Mouse (Mus musculus) bone marrow, adult 2 months (tissue): Measurements from ENCODE around the gene Ypel3.

ENCODE experiments used
- CTCF ChIP-seq: fragments of 200-500 bp; IDR thresholded peaks from 2 replicates; pipeline ENCODE4 v1.5.1; 2011; ENCODE audit warnings: low read length, control low read depth; ENCODE audit not compliant: control insufficient read depth, insufficient read depth
- POLR2A ChIP-seq: fragments of 200-500 bp; IDR thresholded peaks from 2 replicates; pipeline ENCODE4 v1.6.1; 2011; ENCODE audit warnings: low read depth, mild to moderate bottlenecking, control low read depth, low read length, borderline replicate concordance; ENCODE audit not compliant: control insufficient read depth

DNA sequence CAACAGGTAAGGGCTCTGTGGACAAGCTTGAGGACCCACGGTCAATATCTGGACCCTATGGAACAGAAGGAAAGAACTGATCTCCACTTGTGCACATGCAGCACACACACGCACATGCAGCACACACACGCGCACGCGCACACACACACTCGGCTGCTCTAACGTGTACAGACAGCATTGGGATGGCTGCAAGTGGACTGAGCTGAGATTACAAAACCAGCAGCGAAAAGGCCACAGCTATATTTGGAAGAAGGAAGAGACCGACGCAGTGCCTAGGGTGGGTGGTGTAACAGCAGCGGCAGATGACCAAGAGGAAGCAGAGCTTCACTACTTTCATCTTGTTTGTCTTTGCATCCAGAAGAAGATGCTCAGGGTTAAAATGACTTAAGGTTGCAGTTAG is 30.7 kb upstream of the Ypel3 start:
- TF ChIP-seq CTCF: no peak
- no peak for TF ChIP-seq POLR2A
